Mouse (Mus musculus): Measurements from ENCODE around the gene Cfap45.

Cfap45 gene

GRCm38 (mm10) chr1:172520576-172521440, at the start of gene Cfap45:
Cfap45 (plus strand) TSS chr1:172520801.
- peak; percentile 36 for DNase-seq (ENCODE audit: low spot score)

DNA sequence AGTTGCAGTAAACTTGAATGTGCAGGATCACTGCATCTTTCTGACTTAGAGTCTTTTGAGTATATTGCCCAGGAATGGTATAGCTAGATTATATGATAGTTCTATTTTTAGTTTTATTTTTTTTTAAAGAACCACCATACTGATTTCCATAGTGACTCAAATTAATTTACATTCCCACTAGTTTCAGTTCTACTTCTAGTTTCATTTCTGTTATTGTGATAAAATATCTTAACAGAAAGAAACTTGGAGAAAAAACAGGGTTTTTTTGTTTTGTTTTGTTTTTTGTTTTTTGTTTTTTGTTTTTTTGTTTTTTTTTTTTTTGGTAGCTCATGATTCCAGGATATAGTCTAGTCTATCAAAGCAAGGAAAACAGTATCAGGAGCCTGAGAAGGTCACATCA, 47.7 kb upstream of the Cfap45 start:
- no peak for DNase-seq (ENCODE audit: low spot score)

GRCm38 (mm10) chr1:172474196-172474595, 46.4 kb upstream of the Cfap45 start:
- DNase-seq (ENCODE audit: low spot score) = no peak

GRCm38 (mm10) chr1:172475054-172475741, 45.4 kb upstream of the Cfap45 start, which contains the start of gene Slamf9:
Slamf9 (plus strand) TSS chr1:172475358.
- no peak for DNase-seq (ENCODE audit: low spot score)

DNA sequence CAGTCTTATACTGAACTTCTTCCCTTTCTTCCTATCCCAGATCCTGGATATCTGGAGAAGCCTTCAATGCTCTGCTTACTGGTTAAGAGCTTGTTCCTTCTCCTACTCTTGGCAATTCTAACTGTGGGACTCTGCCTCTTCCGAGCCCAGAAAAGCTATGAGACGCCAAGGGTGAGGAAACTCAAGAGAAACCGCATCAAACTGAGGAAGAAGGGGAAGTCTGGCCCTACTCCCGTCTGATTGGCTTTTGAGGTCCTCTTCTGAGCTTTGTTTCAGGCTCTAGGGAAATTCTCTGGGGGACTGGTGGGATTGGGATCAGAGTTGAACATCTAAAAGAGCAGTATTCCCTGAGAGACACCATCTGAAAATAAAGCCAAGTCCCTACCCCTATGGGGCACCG, 42.6 kb upstream of the Cfap45 start:
- no peak for DNase-seq (ENCODE audit: low spot score)

GRCm38 (mm10) chr1:172480376-172480775, 40.2 kb upstream of the Cfap45 start:
- no peak for DNase-seq (ENCODE audit: low spot score)

GRCm38 (mm10) chr1:172481111-172481510, 39.5 kb upstream of the Cfap45 start:
- no peak for DNase-seq (ENCODE audit: low spot score)

- peak; percentile 70 for DNase-seq (ENCODE audit: low spot score)
Measured at GRCm38 (mm10) chr1:172481540-172482280, 38.9 kb upstream of the Cfap45 start, which contains the start of gene Igsf9. Igsf9 (plus strand) TSS chr1:172481788.

- DNase-seq (ENCODE audit: low spot score) = no peak
Measured at GRCm38 (mm10) chr1:172482518-172483360, 37.9 kb upstream of the Cfap45 start.

DNA sequence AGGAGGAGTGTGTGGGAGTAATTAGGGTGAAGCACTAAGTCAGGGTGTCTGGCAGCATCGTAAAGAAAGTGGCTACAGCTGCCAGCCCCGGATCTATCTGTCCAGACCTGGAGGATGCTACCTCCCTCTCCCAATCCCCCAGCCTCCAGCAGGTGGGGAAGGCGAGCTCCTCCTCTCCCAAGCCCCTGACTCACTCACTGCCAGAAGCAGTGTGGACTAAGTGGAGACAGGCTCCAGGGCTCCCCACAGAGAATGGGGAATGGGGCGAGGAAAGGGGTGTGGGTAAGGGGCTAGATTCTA, 37.3 kb upstream of the Cfap45 start:
- DNase-seq (ENCODE audit: low spot score) = no peak

DNA sequence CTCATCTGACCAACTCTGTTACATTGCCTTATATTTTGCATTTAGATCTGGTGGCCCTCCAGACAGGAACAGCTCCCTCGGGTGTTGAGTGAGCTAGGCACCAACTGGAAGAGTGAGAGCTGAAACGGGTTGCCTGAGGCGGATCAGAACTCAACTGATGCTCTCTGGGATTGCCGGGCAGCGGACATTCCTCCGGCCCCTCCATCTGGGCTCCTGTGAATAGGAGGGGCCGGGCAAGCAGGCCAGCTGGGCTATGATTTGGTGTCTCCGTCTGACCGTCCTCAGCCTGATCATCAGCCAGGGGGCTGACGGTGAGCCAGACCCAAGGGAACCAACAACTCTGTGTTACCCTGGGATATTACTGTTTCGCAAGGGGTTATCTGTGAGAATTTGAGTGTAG, 36.4 kb upstream of the Cfap45 start:
- no peak for DNase-seq (ENCODE audit: low spot score)

DNA sequence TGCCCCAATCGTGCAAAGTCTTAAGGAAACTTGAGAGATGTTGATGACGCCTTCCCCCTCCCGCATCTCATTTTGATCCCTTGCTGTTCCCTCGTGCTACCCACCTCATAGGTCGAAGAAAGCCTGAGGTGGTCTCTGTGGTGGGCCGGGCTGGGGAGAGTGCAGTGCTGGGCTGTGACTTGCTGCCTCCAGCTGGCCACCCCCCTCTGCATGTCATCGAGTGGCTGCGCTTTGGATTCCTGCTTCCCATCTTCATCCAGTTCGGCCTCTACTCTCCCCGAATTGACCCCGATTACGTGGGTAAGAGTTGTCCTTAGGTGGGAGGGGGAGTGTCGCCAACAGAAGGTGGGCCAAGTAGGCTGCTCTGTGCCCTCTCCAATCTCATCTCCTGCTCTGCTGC, 35.9 kb upstream of the Cfap45 start:
- no peak for DNase-seq (ENCODE audit: low spot score)

GRCm38 (mm10) chr1:172485821-172486220, 34.8 kb upstream of the Cfap45 start:
- DNase-seq (ENCODE audit: low spot score) = no peak

DNA sequence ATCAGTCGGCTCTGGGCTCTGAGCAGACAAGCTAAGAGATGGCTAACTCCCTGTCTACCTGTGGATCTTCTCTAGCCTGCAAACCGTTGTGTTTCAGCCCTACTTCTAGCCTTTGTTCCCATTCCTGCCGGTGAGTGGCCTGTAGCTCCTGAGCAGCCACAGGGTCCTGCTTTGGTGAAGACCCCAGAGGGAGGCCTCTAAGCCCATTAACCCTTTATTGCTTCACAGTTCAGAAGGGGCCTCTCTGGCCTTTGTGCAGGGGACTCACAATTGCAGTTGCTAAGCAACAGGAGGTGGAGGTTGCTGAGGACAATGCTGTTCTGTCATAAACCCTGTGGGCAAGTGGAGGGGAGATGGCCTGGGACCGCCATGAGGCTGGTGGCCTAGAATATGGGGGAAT, 34.4 kb upstream of the Cfap45 start:
- no peak for DNase-seq (ENCODE audit: low spot score)

DNA sequence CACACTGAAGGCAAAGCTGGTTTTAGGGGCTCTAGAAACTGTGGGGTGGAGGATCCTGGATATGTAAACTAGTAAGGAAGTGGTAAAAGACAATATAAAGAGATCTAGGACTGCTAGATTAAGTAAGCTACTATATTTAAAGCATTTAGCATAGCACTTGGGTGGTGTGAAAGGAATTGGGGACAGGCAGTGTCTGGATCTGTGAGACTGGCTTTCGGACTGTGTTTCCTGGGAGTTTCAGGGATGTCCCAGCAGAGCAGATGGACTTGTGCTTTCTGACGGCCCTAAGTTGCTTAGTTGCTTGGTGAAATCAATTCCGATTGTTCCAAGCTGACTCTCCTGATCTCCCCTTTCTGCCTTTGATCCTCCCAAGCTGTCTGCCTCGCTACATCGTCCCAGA, 34.0 kb upstream of the Cfap45 start:
- no peak for DNase-seq (ENCODE audit: low spot score)

- DNase-seq (ENCODE audit: low spot score) = no peak
Measured at GRCm38 (mm10) chr1:172487859-172488258, 32.7 kb upstream of the Cfap45 start.

DNA sequence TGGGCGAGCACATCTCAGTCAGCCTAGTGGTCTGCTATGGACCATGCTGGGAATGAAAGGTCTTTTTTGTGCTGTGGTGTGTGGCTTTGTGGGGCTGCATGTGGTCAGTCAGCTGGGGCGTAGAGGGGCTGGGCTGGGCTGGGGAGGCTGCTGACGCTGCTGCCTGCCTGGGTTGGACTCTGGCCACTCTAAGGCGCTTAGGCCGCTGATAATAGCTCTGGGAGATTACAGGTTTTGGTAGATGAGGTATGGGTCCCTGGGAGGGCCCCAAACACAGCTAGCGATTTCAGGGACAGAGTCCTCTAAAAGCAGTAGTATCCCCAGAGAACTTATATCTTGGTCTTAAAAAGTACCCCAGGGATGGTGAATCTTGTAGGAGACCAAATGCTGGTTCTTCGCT, 31.8 kb upstream of the Cfap45 start:
- no peak for DNase-seq (ENCODE audit: low spot score)

DNA sequence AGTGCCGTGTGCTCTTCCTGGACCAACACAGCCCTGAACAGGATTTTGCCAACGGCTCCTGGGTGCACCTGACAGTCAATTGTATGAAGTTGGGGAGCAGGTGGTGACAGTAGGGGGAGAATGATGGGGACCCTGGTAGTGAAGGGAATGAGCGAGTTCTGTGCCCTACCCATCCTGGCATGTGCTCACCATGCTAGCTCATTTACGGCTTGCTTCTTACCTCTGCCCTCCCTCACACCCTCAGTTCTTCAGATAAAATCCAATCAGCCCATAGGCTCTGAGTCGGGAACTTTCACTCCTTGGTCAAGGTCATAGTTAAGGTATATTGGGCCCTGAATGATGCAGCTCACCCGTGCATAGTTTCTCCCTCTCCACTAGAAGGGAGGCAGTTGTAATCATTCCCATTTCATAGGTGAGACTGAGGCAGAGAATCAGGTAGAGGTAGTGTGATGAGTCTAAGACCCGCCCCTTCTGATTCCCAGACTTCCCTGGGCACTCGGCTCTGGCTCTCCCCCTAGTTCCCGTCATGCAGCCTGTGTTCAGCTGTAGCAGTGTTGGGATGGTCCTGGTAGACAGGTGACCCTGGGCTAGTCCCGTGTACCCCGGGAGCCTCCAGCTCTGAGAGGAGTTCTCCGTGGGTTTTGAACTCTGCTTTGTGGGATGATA, 30.9 kb upstream of the Cfap45 start:
- DNase-seq (ENCODE audit: low spot score) = no peak

DNA sequence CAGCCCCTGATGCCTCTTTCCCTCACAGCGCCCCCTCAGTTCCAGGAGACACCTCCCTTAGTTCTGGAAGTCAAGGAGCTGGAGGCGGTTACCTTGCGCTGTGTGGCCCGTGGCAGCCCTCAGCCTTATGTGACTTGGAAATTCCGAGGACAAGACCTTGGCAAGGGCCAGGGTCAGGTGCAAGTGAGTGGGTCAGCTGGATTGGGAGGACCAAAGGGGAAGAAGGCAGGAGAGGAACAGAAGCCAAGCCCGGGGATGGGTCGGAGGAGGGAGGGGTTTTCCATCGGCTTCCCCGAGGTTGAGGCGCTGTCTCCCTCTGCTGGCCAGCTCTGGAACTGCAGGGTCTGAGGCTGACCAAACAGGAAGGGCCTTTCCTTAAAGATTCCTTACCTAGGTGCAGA, 30.3 kb upstream of the Cfap45 start:
- DNase-seq (ENCODE audit: low spot score) = peak; percentile 98

DNA sequence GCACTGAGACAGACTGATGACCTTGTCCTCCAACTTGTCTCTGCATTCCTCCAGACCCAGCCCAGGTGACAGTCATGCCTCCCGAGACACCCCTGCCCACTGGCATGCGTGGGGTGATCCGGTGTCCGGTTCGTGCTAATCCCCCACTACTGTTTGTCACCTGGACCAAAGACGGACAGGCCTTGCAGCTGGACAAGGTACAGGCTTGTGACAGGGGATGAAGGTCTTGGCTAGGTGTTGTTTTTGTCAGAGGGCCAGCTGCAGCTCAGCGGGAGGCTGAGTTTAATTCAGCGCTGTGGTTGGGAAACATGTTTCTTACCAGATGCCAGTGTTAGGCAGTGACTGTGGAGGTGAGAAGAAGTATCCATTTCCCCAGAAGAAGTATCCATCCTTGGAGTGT, 28.6 kb upstream of the Cfap45 start:
- no peak for DNase-seq (ENCODE audit: low spot score)

DNA sequence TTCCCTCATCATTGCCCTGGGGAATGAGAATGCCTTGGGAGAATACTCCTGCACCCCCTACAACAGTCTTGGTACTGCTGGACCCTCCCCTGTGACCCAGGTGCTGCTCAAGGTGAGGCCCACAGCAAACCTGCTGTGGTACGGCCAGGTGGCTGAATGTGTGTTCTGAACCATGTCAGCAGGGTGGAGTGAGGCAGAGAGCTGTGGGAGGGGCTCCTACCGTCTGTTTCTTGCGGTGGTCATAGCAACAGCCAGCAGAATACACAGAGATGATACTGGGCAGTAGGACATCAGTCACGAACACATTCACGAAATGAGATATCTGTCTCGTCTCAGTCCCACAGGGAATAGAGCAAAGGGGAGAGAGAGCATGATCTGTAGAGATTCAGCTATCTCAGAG, 27.1 kb upstream of the Cfap45 start:
- no peak for DNase-seq (ENCODE audit: low spot score)
